Mouse (Mus musculus) intestine, embryonic 16.5 days (tissue): ENCODE measurements around the gene Lhfp. TPM values are rescaled to one million over a fixed set of nuclear protein-coding genes. Genes with fewer than 3 reads are reported as not detected.
"Not testable (repeated sequence)": the region's sequence is repeated elsewhere in the genome, so short reads cannot be mapped to it uniquely, and the experiment has no call there.

ENCODE experiments used
- ATAC-seq: fragments of 200-750 bp; cut with Nextera tagmentation; 2 replicates; pipeline ENCODE4 v1.8.0; 2017; ENCODE audit warnings: moderate TSS enrichment, moderate library complexity
- H3K27ac ChIP-seq: fragments of 300-500 bp; sonication (generic); 2 replicates; pipeline ENCODE4 v1.5.1; 2014; ENCODE audit warnings: mild to moderate bottlenecking, low read length
- H3K27me3 ChIP-seq: fragments of 300-500 bp; sonication (generic); replicated peaks from 2 replicates; pipeline ENCODE4 v1.6.1; 2014; ENCODE audit warnings: low read length, control low read depth, mixed read lengths; ENCODE audit not compliant: control insufficient read depth, insufficient read depth
- H3K36me3 ChIP-seq: fragments of 300-500 bp; sonication (generic); 2 replicates; pipeline ENCODE4 v1.6.1; 2014; ENCODE audit warnings: low read length, control low read depth; ENCODE audit not compliant: control insufficient read depth, insufficient read depth
- H3K4me1 ChIP-seq: fragments of 300-500 bp; sonication (generic); 2 replicates; pipeline ENCODE4 v1.6.1; 2014; ENCODE audit warnings: low read length, control low read depth, mixed read lengths; ENCODE audit not compliant: control insufficient read depth, insufficient read depth
- H3K4me2 ChIP-seq: fragments of 300-500 bp; sonication (generic); 2 replicates; pipeline ENCODE4 v1.6.1; 2014; ENCODE audit warnings: low read depth, low read length, control low read depth
- H3K4me3 ChIP-seq: fragments of 300-500 bp; sonication (generic); 2 replicates; pipeline ENCODE4 v1.5.1; 2014; ENCODE audit warnings: mild to moderate bottlenecking, low read length
- H3K9ac ChIP-seq: fragments of 300-500 bp; sonication (generic); 2 replicates; pipeline ENCODE4 v1.6.1; 2014; ENCODE audit warnings: low read depth, low read length
- H3K9me3 ChIP-seq: fragments of 300-500 bp; sonication (generic); 2 replicates; pipeline ENCODE4 v1.6.1; 2016; ENCODE audit warnings: low read length, control low read depth; ENCODE audit not compliant: control insufficient read depth
- WGBS: fragments of 180-500 bp; shearing (Covaris S2); extraction: QIAGEN DNeasy Blood & Tissue Kit; methylation state at CpG from one replicate; pipeline ENCODE4 v1.1.7; 2014; 5-methylcytosine and 5-hydroxymethylcytosine counted together
- polyA plus RNA-seq: library from polyadenylated mRNA; unstranded; fragments of >200 nt; fragmentation: Nextera tagmentation; extraction: Ambion mirVana; gene quantifications from 2 replicates; pipeline ENCODE4 v1.2.1, GENCODE M21; 2015

The Lhfp gene
- polyA plus RNA-seq, 1 experiment from 2014 or later = 39.6 TPM

DNA sequence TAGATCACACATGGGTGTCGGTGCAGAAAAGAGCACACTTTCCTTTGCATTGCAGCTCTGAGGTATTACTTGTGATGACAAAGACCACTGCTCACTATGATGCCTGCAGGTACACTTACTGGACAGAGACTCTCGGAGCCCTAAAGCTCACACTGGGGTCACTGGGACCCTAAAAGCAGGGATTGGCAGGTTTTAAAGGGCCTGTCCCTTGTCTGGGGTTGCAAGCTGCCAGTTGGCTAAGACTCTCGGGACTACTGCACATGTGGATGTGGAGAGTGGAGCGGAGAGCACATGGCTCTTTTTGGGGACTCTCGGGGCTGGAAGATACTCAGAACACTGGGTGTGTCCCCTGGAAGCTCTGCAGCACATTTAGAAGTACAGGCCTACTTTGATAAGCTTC is 182.8 kb downstream of the Lhfp start:
- Histone ChIP-seq H3K4me2 (no peak overlapping the region), H3K36me3 (no peaks in the 10 kb centered on the region), H3K9me3 (no peaks in the 10 kb centered on the region), H3K4me3 (no peak overlapping the region), H3K9ac (no peak overlapping the region), H3K27ac (no peak overlapping the region), H3K27me3 (no peaks in the 10 kb centered on the region), H3K4me1 (peaks cover 3% of the 10 kb centered on the region; the same call in 1 of the 2 replicates)
- no peak for ATAC-seq
- 82% methylated on average over 5 of the region's 5 CpGs for whole genome bisulfite sequencing

GRCm38 (mm10) chr3:53225774-53226173 is 184.4 kb downstream of the Lhfp start:
- peaks cover 3% of the 10 kb centered on the region; the same call in 1 of the 2 replicates for H3K4me1 ChIP-seq
- H3K9ac ChIP-seq = no peak overlapping the region
- 23% methylated on average over 6 of the region's 6 CpGs for WGBS
- H3K36me3 ChIP-seq = no peaks in the 10 kb centered on the region
- H3K4me2 ChIP-seq = no peak overlapping the region
- no peak overlapping the region for H3K4me3 ChIP-seq
- no peaks in the 10 kb centered on the region for H3K27me3 ChIP-seq
- no peak for ATAC-seq
- no peak overlapping the region for H3K27ac ChIP-seq
- H3K9me3 ChIP-seq = no peaks in the 10 kb centered on the region

- Histone ChIP-seq H3K27ac (no peak overlapping the region), H3K4me1 (peaks cover 5% of the 10 kb centered on the region; the same call in 1 of the 2 replicates), H3K9me3 (no peaks in the 10 kb centered on the region), H3K27me3 (no peaks in the 10 kb centered on the region), H3K36me3 (no peaks in the 10 kb centered on the region), H3K9ac (no peak overlapping the region), H3K4me3 (no peak overlapping the region), H3K4me2 (no peak overlapping the region)
- ATAC-seq = no peak
- WGBS = 79% methylated on average over 6 of the region's 6 CpGs
Observed at GRCm38 (mm10) chr3:53226223-53226622, 184.9 kb downstream of the Lhfp start.

- no peak for ATAC-seq
- H3K4me1 ChIP-seq = peaks cover 7% of the 10 kb centered on the region
- no peak overlapping the region for H3K4me2 ChIP-seq
- no peak overlapping the region for H3K27ac ChIP-seq
- no peaks in the 10 kb centered on the region for H3K27me3 ChIP-seq
- no peak overlapping the region for H3K4me3 ChIP-seq
- no peaks in the 10 kb centered on the region for H3K9me3 ChIP-seq
- H3K9ac ChIP-seq = no peak overlapping the region
- no peaks in the 10 kb centered on the region for H3K36me3 ChIP-seq
Observed at GRCm38 (mm10) chr3:53227866-53228265, 186.5 kb downstream of the Lhfp start.

GRCm38 (mm10) chr3:53230562-53230961 is 189.2 kb downstream of the Lhfp start:
- Histone ChIP-seq H3K36me3 (no peaks in the 10 kb centered on the region), H3K4me2 (no peak overlapping the region), H3K27ac (no peak overlapping the region), H3K9ac (no peak overlapping the region), H3K9me3 (no peaks in the 10 kb centered on the region), H3K27me3 (no peaks in the 10 kb centered on the region), H3K4me3 (no peak overlapping the region), H3K4me1 (peaks cover 7% of the 10 kb centered on the region)
- whole genome bisulfite sequencing = 56% methylated on average over 3 of the region's 3 CpGs
- ATAC-seq = no peak

- H3K9ac ChIP-seq = no peak overlapping the region
- no peak overlapping the region for H3K4me3 ChIP-seq
- H3K36me3 ChIP-seq = no peaks in the 10 kb centered on the region
- ATAC-seq = no peak
- H3K27me3 ChIP-seq = no peaks in the 10 kb centered on the region
- H3K4me2 ChIP-seq = no peak overlapping the region
- 36% methylated on average over 3 of the region's 3 CpGs for WGBS
- H3K4me1 ChIP-seq = peaks cover 5% of the 10 kb centered on the region; the same call in 1 of the 2 replicates
- no peak overlapping the region for H3K27ac ChIP-seq
- H3K9me3 ChIP-seq = no peaks in the 10 kb centered on the region
Observed at GRCm38 (mm10) chr3:53231112-53231511, 189.8 kb downstream of the Lhfp start.

- not testable (repeated sequence) for H3K36me3 ChIP-seq, H3K9ac ChIP-seq, H3K4me2 ChIP-seq, H3K4me3 ChIP-seq, ATAC-seq, H3K9me3 ChIP-seq, H3K27me3 ChIP-seq, H3K27ac ChIP-seq, H3K4me1 ChIP-seq
- WGBS = 82% methylated on average over 9 of the region's 9 CpGs
Observed at GRCm38 (mm10) chr3:53232411-53232810, 191.1 kb downstream of the Lhfp start.

DNA sequence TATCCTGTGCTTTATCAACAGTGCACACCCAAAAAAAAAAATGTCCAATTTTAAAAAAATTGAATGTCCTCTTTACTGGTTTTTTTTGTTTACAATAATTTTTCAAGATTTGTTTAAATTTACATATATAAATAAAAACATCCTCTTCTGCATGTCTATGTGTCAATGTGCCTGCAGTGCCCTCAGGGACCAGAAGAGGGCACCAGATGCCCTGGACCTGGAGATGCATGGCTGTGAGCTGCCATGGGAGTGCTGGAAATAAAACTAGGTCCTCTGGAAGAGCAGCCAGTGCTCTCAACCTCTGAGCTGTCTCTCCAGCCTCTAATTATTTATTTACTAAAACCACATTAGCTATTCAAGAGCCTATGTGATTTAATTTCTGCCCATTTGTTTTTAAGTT is 193.4 kb downstream of the Lhfp start:
- no peak overlapping the region for H3K27ac ChIP-seq
- H3K4me2 ChIP-seq = no peak overlapping the region
- no peaks in the 10 kb centered on the region for H3K36me3 ChIP-seq
- no peak for ATAC-seq
- no peak overlapping the region for H3K9ac ChIP-seq
- H3K4me1 ChIP-seq = peaks cover 5% of the 10 kb centered on the region; the same call in 1 of the 2 replicates
- H3K9me3 ChIP-seq = no peaks in the 10 kb centered on the region
- no peaks in the 10 kb centered on the region for H3K27me3 ChIP-seq
- H3K4me3 ChIP-seq = no peak overlapping the region

DNA sequence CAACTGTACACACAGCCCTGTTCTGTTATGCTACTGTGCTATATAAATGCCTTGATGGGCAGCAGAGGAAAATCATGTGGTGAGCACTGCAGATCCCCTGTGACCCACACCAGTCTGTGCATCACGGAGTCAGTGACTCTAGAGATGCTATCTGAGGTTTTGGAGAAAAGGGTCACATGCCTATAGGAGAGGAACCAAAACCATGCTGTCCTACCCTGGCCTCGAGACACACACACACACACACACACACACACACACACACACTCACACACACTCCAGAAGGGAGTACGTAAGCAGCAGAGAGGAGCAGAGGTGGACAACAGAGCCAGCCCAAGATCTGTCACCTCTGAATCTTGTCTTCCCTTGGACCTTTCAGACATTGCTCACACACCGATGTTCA is 195.1 kb downstream of the Lhfp start:
- Histone ChIP-seq H3K4me1 (peaks cover 2% of the 10 kb centered on the region; the same call in 1 of the 2 replicates), H3K9me3 (no peaks in the 10 kb centered on the region), H3K36me3 (no peaks in the 10 kb centered on the region), H3K4me3 (no peak overlapping the region), H3K9ac (no peak overlapping the region), H3K4me2 (no peak overlapping the region), H3K27me3 (no peaks in the 10 kb centered on the region), H3K27ac (no peak overlapping the region)
- 86% methylated on average over 4 of the region's 4 CpGs for WGBS
- ATAC-seq = no peak

DNA sequence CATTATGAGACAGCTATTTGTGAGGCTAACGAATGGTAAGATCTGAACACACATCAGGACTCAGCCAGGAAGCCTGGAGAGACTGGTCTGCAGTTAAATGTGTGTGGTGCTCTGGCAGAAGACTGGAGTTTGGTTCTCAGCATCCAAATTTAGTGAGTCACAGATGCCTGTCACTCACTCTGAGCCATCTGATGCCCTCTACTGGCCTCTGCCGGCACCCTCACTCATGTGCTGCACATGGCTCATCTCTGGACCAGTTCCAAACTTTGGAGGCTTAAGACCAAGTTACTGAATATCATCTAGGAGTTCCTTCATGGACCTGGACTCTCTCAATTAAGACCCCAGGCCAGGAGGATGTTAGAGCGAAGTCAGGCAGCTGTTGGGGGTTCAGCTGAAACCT is 198.8 kb downstream of the Lhfp start:
- no peaks in the 10 kb centered on the region for H3K36me3 ChIP-seq
- no peak overlapping the region for H3K4me3 ChIP-seq
- no peak overlapping the region for H3K27ac ChIP-seq
- H3K4me1 ChIP-seq = no peaks in the 10 kb centered on the region
- no peaks in the 10 kb centered on the region for H3K9me3 ChIP-seq
- H3K9ac ChIP-seq = no peak overlapping the region
- no peak for ATAC-seq
- 86% methylated on average over 3 of the region's 3 CpGs for WGBS
- H3K4me2 ChIP-seq = no peak overlapping the region
- H3K27me3 ChIP-seq = no peaks in the 10 kb centered on the region
